Mouse (Mus musculus): ENCODE measurements around the gene Tbc1d8.

The Tbc1d8 gene

DNA sequence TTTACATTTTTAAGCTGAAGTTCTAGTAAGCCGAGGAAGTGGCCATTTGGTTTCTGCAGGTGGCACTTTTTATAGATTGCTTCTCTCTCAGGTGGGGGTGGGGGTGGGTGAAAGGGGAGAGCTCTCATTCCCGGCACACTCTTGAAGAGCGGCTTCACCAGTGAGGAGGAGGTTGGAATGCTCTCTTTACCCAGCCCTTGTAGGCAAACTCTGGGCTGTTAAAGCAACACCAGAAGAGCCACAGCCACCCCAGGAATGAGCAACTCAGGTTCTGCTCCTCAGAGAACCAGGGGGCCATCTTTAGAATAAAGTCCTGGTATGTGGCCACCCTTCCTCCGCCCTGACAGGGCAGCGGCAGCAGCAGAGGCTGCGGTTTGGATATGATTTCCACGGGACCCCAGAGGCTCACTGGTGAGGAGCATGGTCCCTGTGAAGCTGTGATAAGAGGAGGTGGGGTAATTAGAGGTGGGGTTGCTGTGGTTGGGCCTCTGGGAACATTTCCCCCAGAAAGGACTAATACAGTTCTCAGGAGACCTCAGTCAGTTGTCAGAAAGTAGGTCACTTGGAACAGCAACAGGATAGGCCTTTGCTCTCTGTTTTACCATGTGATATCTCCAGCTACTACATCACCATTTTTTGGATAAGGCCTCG is 85.2 kb downstream of the Tbc1d8 start:
- no peak for DNase-seq

DNA sequence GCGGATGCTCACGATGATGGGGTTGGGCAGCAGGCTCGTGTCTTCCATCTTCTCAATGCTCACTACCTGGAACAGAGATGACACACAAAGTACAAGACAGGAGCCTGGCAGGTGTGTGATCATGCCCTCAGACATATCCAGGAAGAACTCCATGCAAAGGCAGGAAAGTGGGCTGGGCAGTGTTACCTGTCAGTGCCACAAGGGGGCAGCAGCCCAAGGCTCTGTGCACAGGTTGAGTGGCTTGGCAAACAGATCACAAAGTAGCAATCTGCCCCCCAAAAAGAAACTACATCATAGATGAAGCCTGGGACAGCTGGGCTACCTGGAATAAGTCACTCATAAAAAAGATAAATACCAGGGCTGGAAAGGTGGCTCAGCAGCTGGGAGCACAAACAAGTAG is 86.4 kb downstream of the Tbc1d8 start:
- peak; percentile 70 to 89 for DNase-seq

DNA sequence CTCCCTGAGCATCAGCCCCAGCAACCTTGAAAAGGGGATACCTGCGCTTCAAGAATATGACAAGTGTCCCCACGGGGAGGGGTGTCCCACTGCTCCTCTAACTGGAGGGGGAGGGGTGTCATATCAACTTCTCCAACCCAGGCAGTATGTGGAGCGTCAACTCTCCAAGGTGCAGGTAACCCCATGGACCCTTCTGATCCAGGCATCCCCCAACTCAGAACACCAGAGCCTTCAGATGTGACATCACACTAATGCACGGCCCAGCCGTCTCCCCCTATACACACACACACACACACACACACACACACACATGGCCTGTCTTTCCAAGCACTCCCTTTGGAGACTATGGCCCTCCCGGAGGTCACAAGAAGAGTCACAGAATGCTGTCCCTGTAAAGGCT is 86.9 kb downstream of the Tbc1d8 start:
- DNase-seq: no peak

DNA sequence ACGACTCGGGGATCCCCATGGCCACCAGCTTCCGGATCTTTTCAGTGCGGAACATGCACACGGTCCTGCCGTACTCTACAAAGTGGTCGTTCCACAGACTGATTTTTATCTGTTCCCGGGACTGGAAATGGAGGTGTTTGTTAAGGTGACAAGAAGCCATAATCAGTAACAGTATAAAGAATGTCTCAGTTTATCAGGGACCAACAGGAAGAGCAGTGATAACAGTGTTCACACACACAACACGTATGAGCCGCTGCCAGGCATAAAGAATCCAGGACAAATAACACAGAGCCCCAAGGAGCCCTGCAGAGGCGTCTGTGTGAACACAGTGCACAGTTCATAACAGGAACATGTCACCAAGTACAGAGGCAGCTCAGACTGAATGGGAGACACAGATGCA is 89.2 kb downstream of the Tbc1d8 start:
- no peak for DNase-seq

DNA sequence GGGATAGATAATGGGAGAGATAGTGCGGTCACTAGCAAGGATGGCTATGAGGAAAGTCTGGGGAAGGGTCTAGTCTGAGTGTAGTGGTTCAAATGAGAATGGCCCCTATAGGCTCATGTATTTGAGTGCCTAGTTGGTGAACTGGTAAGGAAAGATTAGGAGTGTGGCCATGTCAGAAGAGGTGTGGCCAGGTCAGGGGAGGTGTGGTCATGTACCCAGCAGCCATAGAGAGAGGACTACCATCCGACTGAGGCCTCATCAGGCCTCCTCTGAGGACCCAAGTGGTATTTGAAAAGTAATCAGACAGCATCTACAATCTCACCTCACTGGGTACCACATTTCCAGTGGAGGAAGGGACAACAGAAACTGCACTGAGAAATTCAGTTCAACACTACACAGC is 90.4 kb downstream of the Tbc1d8 start:
- DNase-seq: no peak

DNA sequence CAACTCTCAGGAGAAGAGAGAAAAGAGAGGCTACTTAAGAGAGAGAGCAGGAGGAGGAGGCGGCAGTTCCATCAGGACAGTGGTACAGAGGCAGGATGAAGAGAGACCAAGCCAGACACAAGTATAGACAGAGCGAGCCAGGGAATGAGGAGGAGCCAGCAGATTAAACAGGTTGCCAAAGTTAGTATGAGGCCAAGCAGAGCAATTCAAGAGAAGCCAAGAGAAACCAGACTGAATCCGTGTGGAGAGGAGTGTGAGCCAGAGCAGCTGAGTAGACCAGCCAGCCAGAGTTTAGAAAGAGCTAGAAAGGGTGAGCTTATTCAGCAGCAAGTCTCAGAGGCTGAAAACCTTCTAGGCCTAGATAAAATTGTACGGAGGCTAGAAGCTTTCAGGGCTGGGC is 91.1 kb downstream of the Tbc1d8 start:
- no peak for DNase-seq

DNA sequence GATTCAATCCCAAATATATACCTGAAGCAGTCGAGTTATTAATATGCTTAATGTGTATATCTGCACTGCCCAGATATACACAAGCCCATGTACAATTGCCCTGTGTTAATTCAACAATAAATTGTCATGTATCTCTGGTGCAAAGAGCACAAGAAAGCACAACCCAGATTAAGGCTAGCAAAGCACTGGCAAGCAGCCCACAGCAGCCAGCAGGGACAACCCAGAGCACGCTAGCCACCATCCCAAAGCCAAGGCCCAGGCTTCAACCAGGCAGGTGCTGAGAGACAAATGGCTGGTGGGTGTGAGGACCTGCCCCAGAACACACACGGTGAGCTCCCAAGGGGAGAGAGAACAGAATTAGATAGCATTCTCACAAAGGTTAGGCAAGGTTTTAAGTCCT is 92.1 kb downstream of the Tbc1d8 start:
- DNase-seq: no peak

DNA sequence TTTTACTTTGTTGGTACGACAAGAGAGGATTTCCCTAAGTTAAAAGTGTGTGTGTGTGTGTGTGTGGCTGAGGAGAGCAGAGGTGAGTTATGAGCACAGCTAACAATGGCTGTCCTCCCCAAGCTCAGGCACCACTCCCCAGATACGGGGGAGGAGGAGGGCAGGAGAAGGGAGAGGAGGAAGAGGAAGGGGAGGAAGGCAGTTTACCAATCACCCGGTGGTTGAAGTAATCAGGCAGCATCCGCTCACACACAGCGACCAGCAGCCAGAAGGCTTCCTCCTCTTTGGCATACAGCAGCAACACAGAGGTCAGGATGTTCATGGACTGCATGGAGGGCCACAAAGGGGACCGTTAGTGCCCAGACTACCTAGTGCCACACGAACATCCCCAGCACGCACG is 93.6 kb downstream of the Tbc1d8 start:
- no peak for DNase-seq

DNA sequence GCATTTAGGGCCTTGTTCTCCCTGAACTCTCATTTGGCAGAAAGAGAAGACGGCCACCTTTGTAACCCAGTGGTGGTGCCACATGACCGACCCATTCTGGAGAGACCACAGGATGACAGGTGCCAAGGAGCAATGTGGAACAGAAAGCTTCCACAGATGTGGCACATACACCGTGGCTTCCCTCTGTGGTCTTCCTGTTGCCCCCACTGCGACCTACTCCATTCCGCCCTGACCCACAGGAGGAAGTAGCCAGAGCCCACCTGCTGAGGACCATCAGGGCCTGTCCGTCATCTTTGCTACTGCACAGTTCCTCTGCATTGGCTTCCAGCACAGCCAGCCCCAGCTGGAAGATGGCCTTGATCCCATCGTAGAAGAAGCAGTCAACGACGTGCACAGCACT is 97.5 kb downstream of the Tbc1d8 start:
- DNase-seq: no peak

DNA sequence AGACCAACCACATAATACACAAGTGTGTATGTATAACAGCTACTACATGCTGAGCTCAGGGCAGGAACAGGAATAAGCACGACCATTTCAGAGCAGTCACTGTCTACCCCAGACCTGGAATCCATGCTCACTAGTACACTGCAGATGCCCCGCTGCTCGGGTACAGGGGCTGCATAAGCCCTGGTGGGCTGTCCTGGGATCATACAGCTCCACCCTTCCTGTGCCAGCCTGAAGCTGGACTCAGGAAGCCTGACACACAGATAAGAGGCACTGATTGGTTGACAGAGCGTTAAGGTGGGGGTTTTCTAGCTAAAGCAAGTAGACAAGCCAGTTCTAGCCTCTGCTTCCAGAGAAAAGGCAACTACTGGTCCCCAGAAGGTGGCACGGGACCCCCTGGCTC is 99.5 kb downstream of the Tbc1d8 start:
- no peak for DNase-seq

DNA sequence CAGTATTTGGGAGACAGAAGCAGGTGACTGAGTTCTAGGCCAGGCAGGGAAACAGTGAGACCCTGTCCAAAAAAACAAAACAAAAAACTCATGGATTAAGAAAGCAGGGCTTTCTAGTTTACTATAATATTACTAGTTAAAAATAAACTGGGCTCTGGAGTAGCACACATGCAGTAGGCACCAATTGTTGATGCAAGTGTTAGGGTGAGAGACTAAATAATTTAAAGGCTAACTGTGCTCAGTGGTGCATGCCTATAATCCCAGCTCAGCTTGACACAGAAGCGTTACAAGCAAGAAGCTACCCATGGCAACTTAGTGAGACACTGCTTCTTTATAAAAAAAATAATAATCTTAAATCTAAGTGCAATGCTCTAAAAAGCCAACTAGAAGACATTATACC is 100.0 kb downstream of the Tbc1d8 start:
- DNase-seq: no peak

DNA sequence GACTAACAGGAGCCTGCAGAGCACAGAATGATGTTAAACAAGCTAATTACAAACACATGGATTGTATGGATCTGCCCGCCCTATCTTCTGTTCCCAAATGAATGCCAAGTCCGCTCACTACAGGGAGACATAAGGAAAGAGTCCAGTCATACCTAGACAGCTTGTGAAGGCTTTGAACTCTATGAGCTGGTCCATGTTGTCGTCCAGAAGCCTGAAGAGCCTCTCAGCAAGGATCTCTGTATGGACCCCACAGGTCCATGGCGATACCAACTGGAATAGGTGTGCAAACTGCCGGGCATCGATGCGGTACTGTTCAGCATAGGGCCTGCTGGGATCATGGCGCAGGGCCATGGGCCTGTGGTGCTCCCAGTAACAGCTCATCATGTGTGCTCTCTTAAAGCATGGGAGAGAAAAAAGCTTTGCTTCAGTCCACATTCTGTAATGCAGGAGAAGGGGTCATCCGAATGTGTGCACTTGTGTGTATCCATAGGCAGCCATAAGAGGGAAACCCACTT is 101.8 kb downstream of the Tbc1d8 start:
- no peak for DNase-seq

DNA sequence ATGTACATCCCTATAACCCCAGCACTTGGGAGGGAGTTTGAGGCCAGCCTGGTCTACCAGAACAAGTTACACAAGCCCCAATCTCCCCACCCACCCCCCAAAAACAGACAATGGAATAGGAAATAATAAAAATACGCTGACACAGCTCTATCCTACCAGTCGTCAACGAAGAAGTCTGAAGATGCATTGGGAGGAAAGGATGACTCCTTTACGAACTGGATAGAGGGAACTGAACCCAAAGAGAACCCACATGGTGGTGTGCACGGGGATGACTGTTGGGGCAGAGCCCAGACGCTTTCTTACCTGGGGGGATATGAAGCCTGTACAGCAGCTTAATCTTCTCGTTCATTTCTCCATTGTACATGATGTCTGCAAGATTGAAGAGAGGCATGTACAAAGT is 102.4 kb downstream of the Tbc1d8 start:
- DNase-seq: no peak

DNA sequence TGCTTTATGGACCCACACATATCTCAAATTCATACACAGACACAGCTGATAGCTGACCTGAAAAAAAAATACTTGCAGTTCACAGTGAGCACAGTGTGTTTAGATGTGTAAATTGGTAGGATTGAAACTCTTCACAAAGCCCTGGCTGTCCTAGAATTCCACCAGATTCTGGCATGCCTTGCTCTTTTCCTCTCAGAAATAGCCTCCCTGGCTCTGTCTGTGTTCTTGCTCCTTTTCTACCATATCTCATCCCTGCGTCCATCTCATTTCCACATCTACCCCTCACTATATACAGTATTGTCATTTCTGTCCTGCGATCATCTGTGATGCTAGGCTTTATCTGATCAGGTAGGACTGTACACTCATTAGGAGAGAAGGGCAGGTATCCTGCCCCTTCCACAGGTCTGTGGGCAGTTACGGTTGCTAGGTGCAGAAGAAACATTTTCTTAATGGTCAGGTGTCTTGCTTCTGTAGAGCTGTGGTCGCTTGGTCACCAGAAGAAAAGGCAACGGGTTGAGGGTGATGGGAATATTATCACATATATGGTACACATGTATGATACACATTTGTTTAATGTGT is 104.2 kb downstream of the Tbc1d8 start:
- DNase-seq: no peak

DNA sequence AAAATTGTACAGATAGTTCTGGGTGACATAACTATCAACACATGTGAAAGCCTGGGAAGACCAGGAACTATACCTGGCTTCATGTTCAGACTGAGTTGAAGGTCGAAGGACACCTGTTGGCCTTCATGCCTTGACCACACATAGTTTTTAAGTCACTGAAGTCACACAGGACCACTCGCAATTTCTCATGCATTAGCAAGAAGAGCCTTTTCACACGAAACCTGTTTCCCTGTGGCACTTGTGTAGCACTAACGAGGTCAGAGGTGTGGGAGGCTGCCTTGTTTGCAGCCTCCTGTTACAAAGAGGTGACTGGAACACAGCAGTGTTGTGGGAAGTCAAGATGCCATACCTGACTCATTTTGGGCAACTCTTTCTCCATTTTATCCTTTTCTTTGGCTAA is 105.2 kb downstream of the Tbc1d8 start:
- no peak for DNase-seq

DNA sequence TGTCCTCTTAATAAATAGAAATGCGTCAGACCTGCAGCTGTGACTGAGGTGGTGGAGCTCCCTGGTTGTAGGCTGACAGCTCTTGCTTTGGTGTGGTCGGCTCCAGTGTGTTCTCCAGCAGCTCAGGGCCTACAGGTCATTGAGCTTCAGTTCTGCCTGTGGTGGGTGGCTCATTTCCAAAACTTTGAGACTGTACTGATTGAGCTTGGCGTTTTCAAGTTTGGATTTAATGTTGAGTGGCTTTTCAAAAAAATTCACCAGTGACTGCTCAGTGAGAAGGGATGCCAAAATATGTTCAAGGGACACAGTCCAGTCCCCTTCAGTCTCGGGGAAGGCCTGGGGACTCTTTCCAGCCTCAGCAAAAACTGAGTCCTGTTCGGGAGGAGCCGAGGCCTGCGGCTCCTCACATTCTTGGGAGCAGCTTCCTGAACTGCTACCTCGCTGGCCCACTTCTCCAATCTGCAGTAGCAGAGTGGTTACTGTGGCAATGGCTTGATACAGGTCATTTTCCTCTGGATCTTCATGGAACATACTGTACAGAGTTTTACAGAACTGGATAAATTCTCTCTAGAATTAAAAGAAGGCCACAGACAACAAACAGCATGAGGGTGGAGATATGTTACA is 106.2 kb downstream of the Tbc1d8 start:
- DNase-seq: no peak

DNA sequence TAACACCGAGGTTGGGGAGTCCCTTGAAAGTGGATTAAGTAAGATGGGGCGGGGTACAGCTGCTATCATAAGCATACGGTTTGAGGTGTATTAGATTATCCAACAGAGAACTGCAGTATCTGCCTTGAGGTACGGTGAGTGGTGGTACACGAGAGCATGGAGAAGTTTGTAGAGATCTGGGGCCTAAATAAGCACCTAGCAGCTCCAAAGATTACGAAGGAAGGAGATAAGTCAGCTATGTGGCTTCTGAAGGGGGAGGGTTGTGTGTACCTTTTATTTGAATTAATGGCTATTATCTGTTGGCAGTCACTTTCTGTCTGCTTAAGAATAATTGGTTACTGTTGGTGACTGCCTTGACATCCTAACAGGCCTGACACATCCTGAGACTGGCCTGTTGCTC is 108.1 kb downstream of the Tbc1d8 start:
- no peak for DNase-seq

DNA sequence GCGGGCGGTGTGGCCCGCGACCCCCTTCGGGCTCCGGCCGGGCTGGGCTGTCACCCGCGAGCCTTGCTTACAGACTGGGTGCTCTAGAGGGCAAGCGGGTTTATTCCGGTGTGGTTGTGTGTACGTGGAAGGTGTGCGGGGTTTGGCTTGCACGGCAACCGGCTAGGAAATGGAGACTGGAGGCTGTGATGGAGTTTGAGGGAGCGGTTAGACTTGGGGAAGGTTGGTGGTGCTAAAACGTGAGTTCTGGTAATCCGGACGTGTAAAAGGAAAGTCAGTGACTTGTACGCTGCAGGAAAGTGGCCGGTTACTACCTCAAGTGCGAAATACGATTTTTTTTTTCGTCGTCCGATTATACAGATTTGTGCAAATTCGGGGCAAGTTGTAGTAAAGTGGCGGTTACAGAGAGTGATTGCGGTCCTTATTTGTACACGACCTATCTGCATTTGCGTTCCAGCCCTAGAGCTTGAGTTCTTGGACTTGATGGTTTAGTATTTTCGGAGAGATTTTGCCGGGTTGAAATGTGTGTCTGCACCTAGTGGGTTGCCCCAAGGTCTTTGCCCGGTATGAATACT is 110.2 kb downstream of the Tbc1d8 start:
- peak; percentile 5 to 45 for DNase-seq

DNA sequence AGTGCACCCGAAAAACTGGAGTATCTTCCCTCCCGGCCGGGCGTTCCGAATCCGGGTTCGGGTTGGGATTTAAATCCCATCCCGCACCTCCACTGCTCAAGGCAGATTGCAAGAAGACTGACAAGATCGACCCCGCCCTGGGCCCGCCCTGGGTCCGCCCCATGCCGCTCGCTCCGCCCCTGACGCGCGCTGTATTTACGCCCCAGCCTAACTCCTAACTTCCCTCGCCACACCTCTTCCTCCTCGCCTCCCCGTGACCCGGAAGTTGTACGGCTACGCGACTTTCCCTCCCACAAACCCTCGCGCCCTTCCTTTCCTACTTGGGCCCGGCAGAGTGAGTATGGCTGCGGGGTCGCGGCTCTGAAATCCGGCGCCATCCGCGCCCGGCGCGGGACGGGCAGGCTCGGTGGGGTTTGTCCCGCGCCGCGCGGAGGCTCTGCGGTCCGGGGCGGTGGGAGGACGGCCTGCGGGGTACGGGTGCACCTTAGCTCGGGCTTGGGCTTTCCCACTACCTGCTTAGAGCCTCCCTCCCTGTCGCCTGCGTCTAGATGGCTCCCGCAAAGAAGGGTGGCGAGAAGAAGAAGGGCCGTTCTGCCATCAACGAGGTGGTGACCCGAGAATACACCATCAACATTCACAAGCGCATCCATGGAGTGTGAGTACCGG is 110.8 kb downstream of the Tbc1d8 start, which contains the start of gene Rpl31:
Gene Rpl31, plus strand, starts transcription at position 242 of the 666 bp plus-strand sequence.
- peak; percentile 99 for DNase-seq

DNA sequence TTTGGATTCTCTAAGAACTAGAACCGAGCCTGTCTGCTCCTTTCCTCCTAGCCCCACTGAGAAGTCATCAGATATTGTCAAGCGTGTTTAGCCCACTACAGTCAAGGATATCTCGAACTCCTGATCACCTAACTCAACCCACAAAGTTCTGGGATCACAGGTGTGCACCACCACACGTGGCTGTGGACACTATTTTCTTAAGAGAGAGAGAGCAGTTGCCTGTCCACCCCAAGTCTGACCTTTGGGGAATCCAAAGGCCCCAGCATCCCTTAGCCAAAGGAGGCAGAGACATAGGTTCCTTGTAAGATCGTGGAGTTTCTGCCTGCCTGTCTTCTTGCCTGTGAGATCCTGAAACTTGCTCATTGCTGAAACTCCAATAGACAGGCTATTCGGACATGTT is 111.5 kb downstream of the Tbc1d8 start:
- DNase-seq: peak in 1 of 2 experiments; percentile 14

DNA sequence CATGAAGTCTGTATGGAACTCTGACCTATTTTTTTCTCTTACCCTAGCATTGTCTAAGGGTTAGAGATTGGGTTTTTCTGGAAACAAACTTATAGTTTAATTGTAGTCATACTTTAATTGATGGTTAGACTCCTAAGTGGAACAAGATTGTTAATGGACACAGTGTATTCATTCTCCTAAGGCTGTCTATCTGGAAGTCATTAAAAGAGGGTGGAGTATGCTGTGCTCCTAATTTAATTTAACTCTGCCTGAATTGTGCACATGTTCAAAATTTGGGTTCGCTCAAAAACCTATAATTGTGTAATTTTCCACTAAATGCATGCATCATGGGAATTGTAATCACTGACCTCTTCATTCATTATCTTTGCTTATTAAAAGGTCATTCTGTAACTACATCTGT is 113.0 kb downstream of the Tbc1d8 start:
- no peak for DNase-seq

DNA sequence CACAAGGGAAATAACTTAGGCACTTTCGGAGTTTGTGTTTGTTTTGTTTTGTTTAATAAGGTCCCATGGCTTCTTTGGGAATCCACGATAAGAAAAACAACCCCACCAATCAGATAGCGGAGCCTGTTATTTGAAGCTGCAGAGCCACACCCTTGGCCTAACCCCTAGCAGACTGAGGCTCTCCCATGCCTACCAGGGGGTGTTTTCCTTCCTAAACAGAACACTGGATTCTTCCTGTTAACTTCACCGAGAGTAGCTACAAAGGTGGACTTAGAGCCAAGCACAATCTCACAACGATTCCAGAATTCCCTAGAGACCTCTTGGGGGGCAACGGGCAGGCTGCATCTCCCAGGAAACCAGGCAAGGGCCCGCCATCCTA is 116.1 kb downstream of the Tbc1d8 start:
- no peak for DNase-seq

DNA sequence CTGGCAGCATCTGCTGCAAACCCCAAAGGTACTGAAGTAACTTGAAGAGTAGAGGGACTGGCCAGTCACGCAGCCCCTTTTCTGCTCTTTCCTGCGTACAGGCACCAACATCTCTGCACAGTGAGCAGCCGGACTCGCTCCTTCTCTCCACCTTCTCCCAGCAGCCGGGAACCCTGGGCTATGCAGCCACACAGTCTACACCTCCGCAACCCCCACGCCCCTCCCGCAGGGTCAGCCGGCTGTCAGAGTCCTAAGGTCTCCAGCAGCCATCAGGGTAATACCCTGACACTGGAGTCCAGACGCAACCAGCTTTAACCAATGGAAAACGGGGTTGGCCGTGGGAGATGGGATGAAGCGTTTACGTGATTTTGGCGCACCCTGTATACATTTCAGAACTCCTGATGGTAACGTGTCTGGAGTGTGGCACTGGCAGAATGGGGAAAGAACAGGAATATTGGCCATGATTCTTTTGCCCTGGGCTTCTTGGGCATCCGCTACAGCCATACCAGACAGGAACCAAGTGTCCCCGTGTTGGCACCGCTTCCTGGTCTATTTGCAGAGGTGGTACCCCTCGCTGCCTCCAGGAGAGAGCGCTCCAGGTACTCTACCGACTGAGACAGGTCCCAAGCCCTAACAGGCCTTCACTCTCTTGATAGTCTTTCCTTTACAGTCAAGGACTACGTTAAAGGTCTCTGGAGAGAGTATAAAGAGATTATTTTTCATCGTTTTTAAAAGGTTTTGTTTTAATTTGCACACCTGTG is 116.6 kb downstream of the Tbc1d8 start:
- no peak for DNase-seq

Data from kidney, postnatal 36 days (tissue).